Mouse (Mus musculus) kidney, adult 11 months (tissue): ENCODE measurements around the gene Mup21.
"Not testable (repeated sequence)": the region's sequence is repeated elsewhere in the genome, so short reads cannot be mapped to it uniquely, and the experiment has no call there.

Experiments
- DNase-seq: peaks from one replicate; pipeline ENCODE4 v3.0.0; 2022

Mup21 gene

GRCm38 (mm10) chr4:62150811-62151210 is at the start of gene Mup21:
TSS of gene Mup21 (minus strand) at chr4:62150863.
- no peak for DNase-seq

DNA sequence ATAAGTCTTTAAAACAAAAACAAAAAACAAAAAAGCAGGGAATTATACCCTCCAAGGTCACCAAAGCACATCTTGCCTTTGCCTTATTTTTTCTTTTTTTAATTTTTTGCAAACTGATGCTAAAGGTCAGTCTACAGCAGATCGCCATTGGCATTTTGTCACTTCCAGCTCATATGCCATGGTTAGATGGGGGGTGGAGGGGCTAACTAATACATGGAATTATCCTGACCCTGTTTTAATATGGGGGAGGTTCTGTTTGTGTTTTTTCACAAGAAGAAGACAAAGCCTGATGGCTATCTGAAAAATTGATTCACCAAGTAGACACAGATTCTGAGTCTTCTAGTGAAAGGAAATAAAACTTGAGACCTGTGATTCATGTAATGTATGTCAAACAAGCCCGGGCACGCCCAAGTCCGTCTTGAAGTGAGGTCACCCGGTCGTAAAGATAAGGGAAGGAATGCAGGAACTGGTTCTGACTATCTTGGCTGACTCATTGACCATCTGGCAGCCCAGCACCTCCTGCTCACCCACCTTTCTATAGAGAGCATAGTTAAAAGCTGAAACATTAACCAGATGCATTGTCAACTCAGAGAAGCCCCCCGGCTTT is 49.4 kb upstream of the Mup21 start:
- no peak for DNase-seq

GRCm38 (mm10) chr4:62188778-62189177 is 38.1 kb upstream of the Mup21 start:
- DNase-seq = no peak

DNA sequence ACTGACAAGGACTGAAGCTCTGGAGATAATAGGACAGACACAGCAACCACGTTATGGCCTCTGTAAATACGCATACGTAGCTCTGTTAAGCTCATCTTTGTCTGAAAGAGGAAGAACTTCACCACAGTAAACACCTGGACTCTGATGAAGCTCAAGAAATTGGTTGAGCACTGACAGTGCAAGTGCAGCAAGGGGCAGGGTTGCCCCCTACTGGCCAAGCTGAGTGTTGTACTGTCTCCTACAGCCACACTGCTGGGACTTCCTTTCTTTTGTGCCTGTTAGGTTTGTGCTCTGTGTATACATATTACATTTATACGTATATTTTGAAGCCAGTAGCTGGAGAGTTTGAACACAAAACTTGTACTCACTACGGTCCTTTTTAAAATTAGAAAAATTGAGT is 26.6 kb upstream of the Mup21 start:
- DNase-seq = no peak

GRCm38 (mm10) chr4:62174471-62174870 is 23.8 kb upstream of the Mup21 start:
- no peak for DNase-seq

DNA sequence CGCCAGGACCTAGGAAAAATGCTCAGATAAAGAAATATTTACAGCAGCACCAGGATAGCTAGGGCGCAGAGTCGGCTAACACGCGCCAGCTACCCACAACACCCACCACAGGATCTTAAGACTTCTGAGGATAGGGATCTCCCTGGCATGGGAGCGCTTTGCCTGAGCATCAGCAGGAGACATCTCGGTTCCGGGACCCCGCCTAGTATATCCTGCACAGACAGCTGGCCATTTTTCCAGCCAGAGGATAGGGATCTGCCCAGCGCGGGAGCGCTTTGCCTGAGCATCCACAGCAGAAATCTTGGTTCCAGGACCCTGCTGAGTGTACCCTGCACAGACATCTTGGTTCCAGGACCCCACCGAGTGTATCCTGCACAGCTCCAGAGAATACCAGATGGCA is 17.0 kb upstream of the Mup21 start:
- not testable (repeated sequence) for DNase-seq

DNA sequence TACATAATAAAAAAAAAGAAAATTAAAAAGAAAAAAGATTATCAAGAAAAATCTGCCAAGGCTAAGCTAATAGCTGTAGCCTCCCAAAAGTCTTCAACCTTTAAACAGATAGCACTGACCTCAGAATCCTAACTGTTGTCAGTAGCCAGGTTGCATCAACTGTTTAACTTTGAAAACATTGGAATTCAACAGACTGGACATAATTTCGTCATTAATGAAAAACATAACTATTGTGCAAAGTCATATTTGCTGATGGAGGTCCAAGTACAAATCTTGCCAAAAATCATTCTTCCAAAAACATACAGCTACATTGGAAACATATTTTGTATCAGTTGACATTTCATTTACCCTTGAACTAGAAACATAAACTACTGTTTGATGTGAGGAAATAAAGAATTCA is 7.7 kb upstream of the Mup21 start:
- no peak for DNase-seq

- peak; percentile 8 for DNase-seq
These were observed 17.0 kb downstream of the Mup21 start for GRCm38 (mm10) chr4:62133706-62134105.

DNA sequence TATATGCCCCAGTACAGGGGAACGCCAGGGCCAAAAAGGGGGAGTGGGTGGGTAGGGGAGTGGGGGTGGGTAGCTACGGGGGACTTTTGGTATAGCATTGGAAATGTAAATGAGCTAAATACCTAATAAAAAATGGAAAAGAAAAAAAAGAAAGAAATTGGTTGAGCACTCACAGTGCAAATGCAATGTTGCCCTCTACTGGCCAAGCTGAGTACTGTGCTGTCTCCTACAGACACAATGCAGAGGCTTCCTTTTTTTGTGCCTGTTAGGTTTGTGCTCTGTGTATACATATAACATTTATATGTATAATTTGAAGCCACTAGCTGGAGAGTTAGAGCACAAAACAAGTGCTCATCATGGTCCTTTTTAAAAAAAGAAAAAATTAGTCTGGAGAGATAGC is 47.3 kb downstream of the Mup21 start:
- DNase-seq = peak; percentile 2
